Mouse (Mus musculus): ENCODE data around the gene Myo1b.

The Myo1b gene

GRCm38 (mm10) chr1:51915576-51916156 is at the start of gene Myo1b:
Myo1b (minus strand) TSS chr1:51916071.
- Histone ChIP-seq H3K4me3 (replicated peaks; ENCODE audit: low read length) (peak within 1 kb of the TSS; percentile 98), H3K36me3 (ENCODE audit: insufficient read depth, low read length) (0 out of 2 replicates have a peak, but pooled peaks cover 2% of the 10 kb centered on the region), H3K9me3 (ENCODE audit: low read length) (no peaks in the 10 kb centered on the region), H3K27me3 (ENCODE audit: insufficient read depth, low read length) (peaks cover 23% of the 10 kb centered on the region), H3K4me1 (replicated peaks; ENCODE audit: low read depth, low read length) (peaks cover 44% of the 10 kb centered on the region)
- TF ChIP-seq NANOG (IDR thresholded peaks at IDR 0.05; ENCODE audit: borderline replicate concordance, low read length) (no peak), CTCF (conservative IDR thresholded peaks at IDR 0.05; ENCODE audit: low read length) (no peak), POU5F1 (IDR thresholded peaks at IDR 0.05; ENCODE audit: borderline replicate concordance, low read length) (no peak)

DNA sequence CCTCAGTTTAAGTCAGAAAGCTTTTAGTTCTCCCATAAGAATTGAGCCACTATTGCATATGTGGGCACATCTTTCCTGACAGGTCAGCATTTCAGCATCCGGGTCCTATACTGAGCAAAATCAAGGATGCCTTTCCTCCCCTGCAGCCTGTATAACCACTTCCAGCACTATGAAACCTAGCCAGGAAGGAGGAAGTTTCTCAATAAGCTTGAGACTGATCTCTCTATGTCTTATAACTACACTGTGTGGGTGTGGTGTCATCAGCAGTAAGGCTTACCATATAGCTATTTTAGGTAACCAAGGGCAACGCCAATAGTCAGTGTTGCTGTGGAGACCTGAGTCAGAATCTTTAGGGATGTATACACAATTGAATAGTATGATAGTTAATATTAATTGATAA is 48.8 kb upstream of the Myo1b start:
- H3K4me3 ChIP-seq (replicated peaks; ENCODE audit: low read length): no peak overlapping the region
- no peak for TF ChIP-seq CTCF (conservative IDR thresholded peaks at IDR 0.05; ENCODE audit: low read length)
- no peak for TF ChIP-seq NANOG (IDR thresholded peaks at IDR 0.05; ENCODE audit: borderline replicate concordance, low read length)
- no peak for TF ChIP-seq POU5F1 (IDR thresholded peaks at IDR 0.05; ENCODE audit: borderline replicate concordance, low read length)

DNA sequence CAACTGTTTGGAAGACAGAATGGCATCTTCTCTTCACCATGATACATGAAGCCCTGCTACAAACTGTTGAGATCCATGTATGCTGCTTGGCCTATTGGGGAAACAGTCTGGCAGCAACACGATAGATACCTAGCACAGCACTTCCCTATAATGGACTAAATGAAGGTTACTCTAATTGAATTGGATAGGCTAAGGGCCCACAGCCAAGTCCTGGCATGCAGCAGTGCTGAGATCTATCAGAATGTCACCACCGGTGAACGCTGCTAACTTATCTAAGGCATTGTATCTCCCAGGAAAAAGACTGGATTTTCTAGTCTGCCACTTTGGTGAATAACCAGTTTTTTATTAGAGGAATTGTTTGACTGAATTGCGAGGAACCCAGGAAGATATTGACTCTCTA is 31.2 kb upstream of the Myo1b start:
- H3K4me3 ChIP-seq (replicated peaks; ENCODE audit: low read length): no peak overlapping the region
- no peaks in the 10 kb centered on the region for H3K36me3 ChIP-seq (ENCODE audit: insufficient read depth, low read length)
- TF ChIP-seq POU5F1 (IDR thresholded peaks at IDR 0.05; ENCODE audit: borderline replicate concordance, low read length) (no peak), NANOG (IDR thresholded peaks at IDR 0.05; ENCODE audit: borderline replicate concordance, low read length) (no peak), CTCF (conservative IDR thresholded peaks at IDR 0.05; ENCODE audit: low read length) (no peak)
- H3K27me3 ChIP-seq (ENCODE audit: insufficient read depth, low read length): no peaks in the 10 kb centered on the region
- no peaks in the 10 kb centered on the region for H3K4me1 ChIP-seq (replicated peaks; ENCODE audit: low read depth, low read length)
- H3K9me3 ChIP-seq (ENCODE audit: low read length): peaks cover 12% of the 10 kb centered on the region

More for the DNA sequence above, 48.8 kb upstream of the Myo1b start:
- no peaks in the 10 kb centered on the region for H3K27me3 ChIP-seq (ENCODE audit: insufficient read depth, low read length)
- no peaks in the 10 kb centered on the region for H3K4me1 ChIP-seq (replicated peaks; ENCODE audit: low read depth, low read length)
- H3K9me3 ChIP-seq (ENCODE audit: low read length): no peaks in the 10 kb centered on the region
- H3K36me3 ChIP-seq (ENCODE audit: insufficient read depth, low read length): no peaks in the 10 kb centered on the region

- H3K36me3 ChIP-seq (ENCODE audit: insufficient read depth, low read length): no peaks in the 10 kb centered on the region
- H3K4me1 ChIP-seq (replicated peaks; ENCODE audit: low read depth, low read length): no peaks in the 10 kb centered on the region
- TF ChIP-seq POU5F1 (IDR thresholded peaks at IDR 0.05; ENCODE audit: borderline replicate concordance, low read length): no peak
- TF ChIP-seq CTCF (conservative IDR thresholded peaks at IDR 0.05; ENCODE audit: low read length): peak; percentile 54
- peaks cover 10% of the 10 kb centered on the region for H3K9me3 ChIP-seq (ENCODE audit: low read length)
- no peak overlapping the region for H3K4me3 ChIP-seq (replicated peaks; ENCODE audit: low read length)
- H3K27me3 ChIP-seq (ENCODE audit: insufficient read depth, low read length): peaks cover 5% of the 10 kb centered on the region; the same call in 1 of the 2 replicates
Measured at GRCm38 (mm10) chr1:51944755-51945154, 28.9 kb upstream of the Myo1b start.

DNA sequence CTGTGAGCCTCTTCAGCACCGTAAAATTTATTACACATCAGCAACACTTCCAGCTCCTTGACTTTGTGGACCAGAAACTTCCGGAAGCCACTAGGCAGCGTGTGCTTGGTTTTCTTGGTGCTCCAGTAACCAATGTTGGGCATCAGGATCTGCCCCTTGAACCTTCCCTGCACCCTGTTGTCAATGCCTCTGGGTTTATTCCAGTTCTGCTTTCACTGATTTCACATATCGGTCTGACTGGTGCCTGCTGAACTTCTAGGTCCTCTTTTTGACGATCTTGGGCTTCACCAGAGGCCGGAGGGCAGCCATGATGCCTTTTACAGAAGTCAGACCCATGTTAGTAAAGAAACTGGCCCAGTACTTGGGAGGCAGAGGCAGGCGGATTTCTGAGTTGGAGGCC is 22.5 kb upstream of the Myo1b start:
- Histone ChIP-seq H3K27me3 (ENCODE audit: insufficient read depth, low read length) (peaks cover 5% of the 10 kb centered on the region; the same call in 1 of the 2 replicates), H3K4me3 (replicated peaks; ENCODE audit: low read length) (no peak overlapping the region), H3K36me3 (ENCODE audit: insufficient read depth, low read length) (no peaks in the 10 kb centered on the region), H3K9me3 (ENCODE audit: low read length) (no peaks in the 10 kb centered on the region), H3K4me1 (replicated peaks; ENCODE audit: low read depth, low read length) (peaks cover 8% of the 10 kb centered on the region)
- no peak for TF ChIP-seq CTCF (conservative IDR thresholded peaks at IDR 0.05; ENCODE audit: low read length)
- no peak for TF ChIP-seq POU5F1 (IDR thresholded peaks at IDR 0.05; ENCODE audit: borderline replicate concordance, low read length)
- TF ChIP-seq NANOG (IDR thresholded peaks at IDR 0.05; ENCODE audit: borderline replicate concordance, low read length): no peak

DNA sequence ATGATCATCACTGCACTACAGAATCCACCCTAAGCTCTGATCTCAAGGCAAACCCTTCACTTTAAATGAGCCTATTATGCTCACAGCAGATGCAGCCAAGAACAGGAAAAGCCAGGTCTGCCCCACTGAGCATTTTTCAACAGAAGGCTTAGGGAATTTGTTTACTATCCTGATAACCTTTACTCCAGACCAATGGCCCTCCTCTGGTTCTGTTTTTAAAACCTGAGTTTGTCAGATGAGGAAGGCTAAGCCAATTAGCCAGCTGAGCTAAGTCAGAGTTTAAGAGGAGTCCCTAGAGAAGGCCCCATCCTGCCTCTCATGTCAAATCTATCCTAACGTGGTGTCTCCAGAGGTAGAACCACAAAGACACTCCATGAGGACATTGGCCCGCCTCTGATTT is 19.1 kb upstream of the Myo1b start:
- Histone ChIP-seq H3K9me3 (ENCODE audit: low read length) (no peaks in the 10 kb centered on the region), H3K36me3 (ENCODE audit: insufficient read depth, low read length) (no peaks in the 10 kb centered on the region), H3K4me3 (replicated peaks; ENCODE audit: low read length) (no peak overlapping the region), H3K4me1 (replicated peaks; ENCODE audit: low read depth, low read length) (peaks cover 39% of the 10 kb centered on the region), H3K27me3 (ENCODE audit: insufficient read depth, low read length) (no peaks in the 10 kb centered on the region)
- TF ChIP-seq CTCF (conservative IDR thresholded peaks at IDR 0.05; ENCODE audit: low read length) (no peak), POU5F1 (IDR thresholded peaks at IDR 0.05; ENCODE audit: borderline replicate concordance, low read length) (no peak), NANOG (IDR thresholded peaks at IDR 0.05; ENCODE audit: borderline replicate concordance, low read length) (no peak)

GRCm38 (mm10) chr1:51934176-51934924 is 18.5 kb upstream of the Myo1b start:
- Histone ChIP-seq H3K4me3 (replicated peaks; ENCODE audit: low read length) (no peak overlapping the region), H3K36me3 (ENCODE audit: insufficient read depth, low read length) (no peaks in the 10 kb centered on the region), H3K9me3 (ENCODE audit: low read length) (no peaks in the 10 kb centered on the region), H3K4me1 (replicated peaks; ENCODE audit: low read depth, low read length) (peaks cover 39% of the 10 kb centered on the region), H3K27me3 (ENCODE audit: insufficient read depth, low read length) (no peaks in the 10 kb centered on the region)
- TF ChIP-seq POU5F1 (IDR thresholded peaks at IDR 0.05; ENCODE audit: borderline replicate concordance, low read length) (no peak), NANOG (IDR thresholded peaks at IDR 0.05; ENCODE audit: borderline replicate concordance, low read length) (no peak), CTCF (conservative IDR thresholded peaks at IDR 0.05; ENCODE audit: low read length) (no peak)

DNA sequence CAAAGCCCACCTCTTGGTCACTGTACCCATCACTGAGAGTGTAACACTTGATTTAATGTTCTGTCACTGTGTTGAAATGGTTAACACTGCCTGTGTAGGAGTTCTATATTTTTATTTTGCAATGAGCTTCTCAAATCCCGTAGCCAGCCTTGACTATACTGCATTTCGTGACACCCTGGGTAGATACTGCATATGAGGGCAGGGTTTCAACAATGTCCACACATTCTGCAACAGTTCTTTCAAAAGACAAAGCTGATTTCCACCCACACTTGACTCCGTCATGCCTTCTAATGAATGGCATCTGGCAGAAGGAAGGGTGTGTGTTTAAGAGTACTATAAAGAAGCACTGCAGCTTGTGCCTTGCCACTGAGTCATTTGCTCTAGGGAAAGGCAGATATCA is 17.0 kb upstream of the Myo1b start:
- TF ChIP-seq POU5F1 (IDR thresholded peaks at IDR 0.05; ENCODE audit: borderline replicate concordance, low read length): no peak
- TF ChIP-seq CTCF (conservative IDR thresholded peaks at IDR 0.05; ENCODE audit: low read length): no peak
- TF ChIP-seq NANOG (IDR thresholded peaks at IDR 0.05; ENCODE audit: borderline replicate concordance, low read length): no peak
- H3K4me1 ChIP-seq (replicated peaks; ENCODE audit: low read depth, low read length): peaks cover 39% of the 10 kb centered on the region
- H3K36me3 ChIP-seq (ENCODE audit: insufficient read depth, low read length): no peaks in the 10 kb centered on the region
- no peak overlapping the region for H3K4me3 ChIP-seq (replicated peaks; ENCODE audit: low read length)
- peaks cover 4% of the 10 kb centered on the region for H3K9me3 ChIP-seq (ENCODE audit: low read length)
- no peaks in the 10 kb centered on the region for H3K27me3 ChIP-seq (ENCODE audit: insufficient read depth, low read length)

Measured in E14TG2a.4 (cell line).